Mouse (Mus musculus) thymus, postnatal 36 days (tissue): Measurements from ENCODE around the gene Ankrd39.
A peak's percentile ranks its signal among the peaks of the same experiment; 100 is the strongest.
"Not testable (repeated sequence)": the region's sequence is repeated elsewhere in the genome, so short reads cannot be mapped to it uniquely, and the experiment has no call there.

ENCODE experiments used
- DNase-seq, 2 experiments: peaks; one replicate each; pipeline ENCODE4 v3.0.0; 2022; ENCODE audit warnings: mixed read lengths in 2 of 2

Gene Ankrd39

DNA sequence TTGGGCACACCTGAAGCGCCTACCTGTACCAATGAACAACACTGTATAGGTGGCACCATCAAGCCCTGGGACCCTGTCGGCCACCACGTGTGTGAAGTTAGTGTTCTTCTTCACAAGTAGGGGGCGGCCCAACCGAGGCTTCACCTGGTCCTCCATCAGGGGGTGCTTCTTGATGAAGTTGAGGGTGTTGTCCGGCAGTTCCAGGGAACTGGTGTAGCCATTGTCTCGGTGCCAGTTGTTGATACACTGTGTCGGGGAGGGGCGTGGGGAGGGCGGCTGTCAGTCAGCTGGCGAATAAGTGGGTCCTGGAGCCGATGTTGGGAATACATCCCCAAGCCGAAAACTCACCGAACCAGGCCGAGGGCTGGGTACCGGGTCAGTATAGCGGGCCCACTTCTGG is 4.7 kb upstream of the Ankrd39 start:
- DNase-seq: no peak

GRCm38 (mm10) chr1:36550075-36550863 is 3.0 kb upstream of the Ankrd39 start:
- DNase-seq: no peak

- DNase-seq: no peak
Measured at GRCm38 (mm10) chr1:36549491-36549890, 2.2 kb upstream of the Ankrd39 start.

DNA sequence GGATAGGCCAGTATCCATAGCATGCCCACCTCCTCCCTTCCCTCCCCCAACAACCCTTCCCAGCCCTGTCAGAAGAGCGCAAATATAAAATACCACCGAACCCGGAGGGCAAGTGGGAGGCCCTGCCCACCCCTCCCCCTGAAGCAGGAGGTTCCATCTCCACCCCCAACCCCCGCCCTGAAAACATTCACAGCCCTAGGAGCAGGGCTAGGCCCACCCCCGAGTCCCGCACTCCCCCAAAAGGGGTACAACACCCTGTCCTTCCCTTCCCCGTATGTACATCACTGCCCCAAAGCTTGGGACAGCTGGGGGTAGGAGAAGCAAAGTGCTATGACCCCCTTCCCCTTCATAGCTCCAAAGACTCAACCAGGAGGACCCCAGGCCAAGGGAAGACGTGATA is 1.5 kb upstream of the Ankrd39 start:
- DNase-seq: no peak

- no peak for DNase-seq
Measured at GRCm38 (mm10) chr1:36547981-36548598, 845 bp upstream of the Ankrd39 start.

DNA sequence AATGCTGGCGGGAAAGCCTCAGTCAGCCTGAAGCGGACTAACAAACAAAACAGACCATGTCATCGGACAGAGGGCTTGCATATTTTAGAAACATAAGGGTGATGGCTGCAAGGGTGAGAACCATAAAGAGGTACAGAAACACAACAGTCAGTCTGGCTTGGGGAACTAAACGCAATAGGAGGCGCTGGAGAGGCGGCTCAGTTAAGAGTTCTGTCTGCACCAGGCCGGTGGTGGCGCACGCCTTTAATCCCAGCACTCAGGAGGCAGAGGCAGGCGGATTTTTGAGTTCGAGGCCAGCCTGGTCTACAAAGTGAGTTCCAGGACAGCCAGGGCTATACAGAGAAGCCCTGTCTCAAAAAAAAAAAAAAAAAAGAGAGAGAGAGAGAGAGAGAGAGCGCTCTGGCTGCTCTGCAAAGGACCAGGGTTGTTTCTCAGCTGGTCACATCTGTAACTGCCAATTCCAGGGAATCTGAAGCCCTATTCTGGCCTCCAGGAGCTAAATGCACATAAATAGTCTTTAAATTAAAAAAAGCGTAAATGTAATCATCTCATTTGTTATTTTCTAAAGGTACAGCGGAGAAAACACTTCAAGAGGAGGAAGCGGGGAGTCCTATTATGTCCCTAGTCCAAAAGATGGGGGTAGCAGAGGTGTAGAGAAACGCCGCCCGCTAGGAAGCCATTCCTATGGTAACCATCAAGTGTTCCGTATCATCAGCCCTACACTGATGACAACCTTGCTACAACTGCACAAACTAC is 1.2 kb downstream of the Ankrd39 start:
- peak; percentile 57 for DNase-seq

GRCm38 (mm10) chr1:36545382-36545781 is 1.9 kb downstream of the Ankrd39 start:
- DNase-seq: no peak

DNA sequence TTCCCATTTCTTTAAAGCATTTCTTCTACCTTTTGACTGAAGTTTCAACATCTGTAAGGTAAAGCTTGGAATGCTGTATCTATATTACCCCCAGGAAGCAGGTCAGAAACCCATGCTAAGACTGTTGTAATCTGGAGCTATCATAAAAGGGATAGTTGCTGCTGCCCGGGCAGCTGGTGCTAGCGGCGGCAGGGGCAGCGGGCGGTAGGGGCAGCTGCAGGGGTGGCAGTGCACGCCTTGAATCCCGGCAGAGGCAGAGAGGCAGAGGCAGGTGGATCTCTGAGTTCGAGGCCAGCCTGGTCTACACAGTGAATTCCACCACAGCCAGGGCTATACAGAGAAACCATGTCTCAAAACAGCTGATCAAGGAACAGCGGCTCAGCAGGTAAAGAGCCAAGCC is 4.3 kb downstream of the Ankrd39 start:
- no peak for DNase-seq

DNA sequence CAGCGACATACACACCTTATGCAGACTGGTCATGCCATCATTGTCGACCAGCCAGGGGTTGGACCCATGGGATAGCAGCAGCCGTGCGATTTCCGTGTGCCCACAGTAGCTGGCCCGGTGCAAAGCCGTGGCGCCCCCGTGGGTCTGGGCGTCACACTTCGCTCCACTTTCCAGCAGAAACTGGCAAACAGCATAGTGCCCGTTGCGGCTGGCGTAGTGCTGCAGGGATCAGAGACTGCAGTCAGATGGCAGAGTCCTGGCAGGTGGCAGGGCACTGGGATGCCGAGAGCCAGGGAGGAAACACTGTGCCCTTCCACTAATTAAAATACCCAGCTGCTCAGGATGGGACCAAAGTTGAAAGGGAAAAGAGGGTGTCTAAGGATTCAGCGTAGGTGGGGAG is 5.4 kb downstream of the Ankrd39 start:
- DNase-seq: no peak

DNA sequence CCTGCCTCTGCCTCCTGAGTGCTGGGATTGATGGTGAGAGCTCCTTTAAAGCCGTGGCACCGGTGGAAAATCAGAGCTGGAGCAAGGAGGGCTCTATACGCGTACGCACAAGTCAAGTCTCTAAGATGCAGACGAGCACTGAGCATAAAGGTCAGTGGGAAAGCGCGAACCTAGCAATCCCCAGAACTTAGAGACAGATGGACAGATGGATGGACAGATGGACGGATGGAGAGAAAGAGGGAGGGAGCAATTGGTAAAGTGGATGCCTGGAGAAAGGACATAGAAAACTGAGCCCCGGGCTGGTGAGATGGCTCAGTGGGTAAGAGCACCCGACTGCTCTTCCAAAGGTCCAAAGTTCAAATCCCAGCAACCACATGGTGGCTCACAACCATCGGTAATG is 6.4 kb downstream of the Ankrd39 start:
- DNase-seq: no peak

DNA sequence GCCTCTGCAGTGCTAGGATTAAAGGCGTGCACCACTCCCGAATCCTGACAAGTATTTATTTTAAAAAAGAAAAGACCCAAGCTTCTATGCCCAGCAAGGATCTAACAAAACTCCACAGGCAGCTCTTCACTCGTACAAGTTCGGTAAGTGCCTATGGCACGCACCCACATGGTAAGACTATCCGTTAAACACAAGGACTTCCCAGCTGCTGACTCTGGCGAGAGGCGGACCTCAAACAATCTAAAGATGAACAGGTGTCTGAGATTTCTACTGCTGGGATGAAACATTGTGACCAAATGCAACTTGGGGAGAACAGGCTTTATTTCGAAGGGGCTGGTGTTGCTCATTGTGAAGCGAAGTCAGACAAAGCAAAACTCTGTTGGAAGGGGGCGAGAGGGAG is 7.1 kb downstream of the Ankrd39 start:
- no peak for DNase-seq

DNA sequence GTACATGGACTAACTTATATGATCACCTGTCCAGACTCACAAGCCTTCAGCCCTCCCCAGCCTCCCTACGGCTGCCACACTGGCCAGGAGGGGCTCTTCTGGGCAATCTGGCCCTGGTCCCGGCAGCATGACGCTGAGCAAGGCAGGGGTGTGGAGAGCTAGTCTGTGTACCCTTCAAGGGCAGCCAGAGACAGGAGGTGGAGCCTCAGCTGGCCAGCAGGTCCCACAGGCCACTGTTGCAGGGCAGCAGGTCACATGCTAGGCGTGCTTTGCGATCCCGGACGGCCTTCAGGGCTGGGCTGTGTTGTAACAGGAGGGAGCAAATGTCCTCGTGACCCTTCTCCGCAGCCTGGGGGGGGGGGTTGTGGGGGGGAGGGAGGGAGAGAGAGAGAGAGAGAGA is 8.1 kb downstream of the Ankrd39 start, which contains the start of gene Gm42417:
Gene Gm42417 (minus strand): TSS at position 244 of the 400 bp plus-strand sequence.
- DNase-seq: no peak

DNA sequence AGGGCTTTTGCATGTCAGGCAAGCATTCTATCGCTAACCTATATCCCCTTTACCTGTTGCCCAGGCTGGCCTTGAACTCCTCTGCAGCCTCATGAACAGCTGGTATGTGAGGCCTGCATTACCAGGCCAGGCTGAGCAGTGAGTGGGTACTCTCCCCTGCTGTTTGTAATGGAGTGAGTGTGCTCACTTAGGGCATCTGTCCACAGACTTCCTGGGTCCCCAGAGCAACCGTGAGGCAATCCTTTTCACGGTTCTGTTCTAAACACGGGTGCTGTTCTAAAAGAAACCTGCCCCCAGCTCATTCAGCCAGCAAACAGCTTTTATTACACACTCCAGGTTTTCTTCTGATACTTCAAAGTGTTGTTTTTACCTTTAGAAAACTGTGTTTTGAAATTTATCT is 8.5 kb downstream of the Ankrd39 start:
- no peak for DNase-seq

- not testable (repeated sequence) for DNase-seq
Measured at GRCm38 (mm10) chr1:36536783-36537182, 10.5 kb downstream of the Ankrd39 start, which contains the start of gene Ankrd23. TSS of gene Ankrd23 (minus strand) at chr1:36536883.

- DNase-seq: no peak
Measured at GRCm38 (mm10) chr1:36536397-36536728, 10.9 kb downstream of the Ankrd39 start.

DNA sequence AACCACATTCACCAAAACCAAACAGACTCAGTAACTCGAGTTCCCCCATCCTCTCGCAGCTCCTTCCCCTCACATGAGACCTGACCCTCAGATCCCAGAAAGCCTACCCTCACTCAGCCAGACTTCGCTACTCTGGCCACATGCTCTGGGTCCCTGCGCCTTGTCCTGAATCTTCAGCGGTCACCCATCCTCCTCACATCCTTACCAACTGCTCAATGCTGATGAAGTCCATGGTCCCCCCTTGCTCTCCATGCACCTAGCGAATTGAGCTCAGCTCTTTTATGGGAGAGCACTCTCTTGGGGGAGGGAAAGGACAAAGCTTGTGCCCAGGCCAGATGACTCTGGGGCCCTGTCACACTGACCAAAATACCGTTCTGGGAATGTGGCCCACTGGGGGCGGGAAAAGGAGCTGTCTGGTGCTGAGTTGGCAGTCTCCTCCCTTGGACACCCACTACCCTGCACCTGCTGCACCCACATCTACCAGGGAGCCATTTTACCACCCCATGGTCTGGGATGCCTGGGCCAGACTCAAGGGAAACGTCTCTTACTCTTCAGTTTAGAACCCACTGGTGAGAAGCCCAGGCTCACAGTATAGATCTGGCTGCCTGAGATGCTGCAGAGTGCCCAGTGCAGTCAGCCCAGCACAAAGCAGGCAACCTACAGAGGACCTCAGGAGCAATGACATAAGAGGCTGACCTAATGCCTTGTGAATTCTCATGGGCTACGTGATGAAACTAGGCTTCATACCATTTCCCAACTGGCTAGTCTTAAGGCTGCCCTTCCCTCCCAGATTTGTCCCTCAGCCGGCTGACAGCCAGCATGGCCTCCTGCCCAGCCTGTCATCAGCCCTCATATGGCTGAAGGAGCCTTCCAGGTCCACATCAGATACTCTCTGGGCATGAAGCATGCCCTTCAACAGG is 11.5 kb downstream of the Ankrd39 start:
- no peak for DNase-seq

DNA sequence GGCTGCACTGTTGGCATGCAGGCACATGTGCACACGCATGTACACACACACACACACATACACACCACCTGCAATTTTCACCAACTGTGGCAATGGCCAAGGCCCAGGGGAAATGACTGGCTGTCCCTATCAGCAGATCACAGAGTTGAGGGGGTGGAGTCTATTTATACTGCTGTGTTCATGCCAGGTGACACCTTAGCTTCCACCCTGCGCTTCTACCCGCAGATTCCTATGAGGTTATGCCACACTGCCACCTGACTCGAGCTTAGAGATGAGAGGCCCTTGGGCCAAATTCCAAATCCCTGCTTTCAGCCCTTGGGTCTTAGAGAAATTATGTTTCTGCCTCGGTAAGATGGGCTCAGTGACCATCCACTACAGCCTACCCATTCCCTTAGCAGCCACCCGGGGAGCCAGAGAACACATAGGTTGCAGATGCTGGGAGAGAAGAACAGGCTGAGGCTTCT is 12.6 kb downstream of the Ankrd39 start:
- no peak for DNase-seq

DNA sequence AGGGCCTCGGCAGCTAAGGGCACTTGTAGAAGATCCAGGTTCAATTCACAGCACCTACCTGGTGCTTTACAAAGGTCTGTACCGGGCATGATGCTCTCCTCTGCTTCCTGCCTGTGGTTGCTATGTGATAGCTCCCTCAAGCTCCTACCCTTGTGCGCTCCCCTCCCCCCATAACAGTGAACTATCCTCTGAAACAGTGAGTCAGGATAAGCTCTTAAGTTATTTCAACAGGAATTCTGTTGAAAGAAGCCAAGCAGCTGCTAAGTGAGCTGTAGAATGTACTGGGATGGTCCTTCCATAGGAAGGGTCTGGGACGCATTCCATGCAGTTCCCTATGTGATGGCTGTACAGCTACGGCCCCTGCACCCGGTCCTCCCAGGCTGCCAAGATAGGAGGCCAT is 13.7 kb downstream of the Ankrd39 start:
- DNase-seq: no peak

GRCm38 (mm10) chr1:36531461-36531860 is 15.8 kb downstream of the Ankrd39 start:
- DNase-seq: no peak

DNA sequence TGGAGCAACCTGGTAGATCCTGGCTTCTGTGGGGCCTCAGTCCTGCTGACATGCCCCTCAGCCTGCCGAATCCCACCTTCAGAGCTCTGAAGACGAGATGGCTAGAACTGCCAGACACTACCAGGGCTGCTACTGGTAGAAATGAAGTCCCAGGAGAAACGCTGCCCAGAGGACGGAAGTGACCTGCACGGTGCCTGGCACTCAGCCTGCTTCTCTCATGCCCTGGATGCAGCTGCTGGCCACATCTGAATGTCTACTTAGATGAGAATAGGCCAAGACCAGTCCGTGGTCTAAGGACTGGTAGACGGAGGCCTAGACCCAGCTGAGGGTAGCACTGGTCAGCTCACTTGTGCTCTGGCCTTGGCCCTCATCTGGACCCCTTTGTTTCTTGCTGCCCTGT is 16.3 kb downstream of the Ankrd39 start:
- DNase-seq: no peak

GRCm38 (mm10) chr1:36530485-36530884 is 16.8 kb downstream of the Ankrd39 start:
- DNase-seq: no peak

DNA sequence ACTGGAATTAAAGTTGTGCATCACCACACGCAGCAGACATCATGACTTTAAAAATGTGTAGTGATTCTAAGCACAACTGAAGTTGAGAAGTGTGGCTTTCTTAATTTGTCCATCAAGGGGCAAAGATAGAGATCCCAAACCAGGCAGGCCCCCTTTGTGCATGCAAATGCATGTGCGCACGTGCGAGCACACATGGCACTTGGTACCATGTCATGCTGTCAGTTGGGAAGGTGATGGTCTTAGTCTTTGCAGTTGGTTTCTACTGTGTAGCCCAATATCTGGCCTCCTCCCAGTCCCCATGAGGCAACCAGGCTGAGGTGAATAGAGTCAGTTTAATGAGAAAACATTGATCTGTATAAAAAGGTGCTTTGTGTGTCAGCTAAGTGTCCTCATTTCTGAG is 17.4 kb downstream of the Ankrd39 start:
- no peak for DNase-seq

- DNase-seq: no peak
Measured at GRCm38 (mm10) chr1:36529274-36529673, 18.0 kb downstream of the Ankrd39 start.
